Comparison of ENCODE assay signal across 8 mouse cellular contexts in genomic region chr11:117076576-117077196, GRCm38 (mm10). TPM values are rescaled to one million over a fixed set of nuclear protein-coding genes. Genes with fewer than 3 reads are reported as not detected.
DNase-seq lines count a peak whose midpoint lies in the region; ATAC-seq and TF ChIP-seq lines count a peak whose summit lies in the region.

No protein-coding gene starts in this region.

- in situ Hi-C loops in CH12.LX (cut with MboI; ENCODE audit: low pct_ligation_motif_present, low pct_unique_long_range_greater_than_20kb, low sequenced_read_pairs) = loop anchor here (5.0 kb wide), 2 partner anchors 101 to 281 kb away; no protein-coding TSS in a partner anchor

- H3K27me3 ChIP-seq in CH12.LX (replicated peaks) = peaks cover 2% of the 10 kb centered on the region
- no peaks in the 10 kb centered on the region for H3K27me3 ChIP-seq in heart, embryonic 14.5 days (ENCODE audit: control insufficient read depth, insufficient read depth, low read length)
- H3K27me3 ChIP-seq in liver, postnatal 0 days (ENCODE audit: insufficient read depth, low read length) = no peaks in the 10 kb centered on the region
- H3K27me3 ChIP-seq in neural tube, embryonic 13.5 days = no peaks in the 10 kb centered on the region; the same call in 1 of the 2 replicates

- H3K79me2 ChIP-seq in CH12.LX (replicated peaks; ENCODE audit: control insufficient read depth, extremely low read depth, insufficient read depth, poor library complexity, severe bottlenecking) = peaks cover 26% of the 10 kb centered on the region

- H3K4me2 ChIP-seq in CH12.LX (ENCODE audit: insufficient read depth, low read depth, poor library complexity, severe bottlenecking) = peak overlapping the region; percentile 80
- H3K4me2 ChIP-seq in heart, embryonic 14.5 days (ENCODE audit: low read length) = peak overlapping the region; percentile 98
- peak overlapping the region; percentile 94 for H3K4me2 ChIP-seq in liver, postnatal 0 days (ENCODE audit: low read depth, low read length)
- peak overlapping the region; percentile 81 for H3K4me2 ChIP-seq in neural tube, embryonic 13.5 days

- no peak for TF ChIP-seq RAD21 in CH12.LX (IDR thresholded peaks at IDR 0.05; ENCODE audit: low read depth, low read length)

- H3K4me3 ChIP-seq in CH12.LX (replicated peaks in 1 of 3; ENCODE audit: low read depth in 2 of 3, low read length in 2 of 3, poor library complexity in 1 of 3) = peak overlapping the region; percentile 78 to 97 (median 92)
- peak overlapping the region; percentile 69 to 94 for H3K4me3 ChIP-seq in heart, embryonic 14.5 days (ENCODE audit: control insufficient read depth in 1 of 2, insufficient read depth in 1 of 2, low read depth in 1 of 2, low read length in 2 of 2)
- peak overlapping the region; percentile 88 for H3K4me3 ChIP-seq in liver, postnatal 0 days (ENCODE audit: low read depth, low read length)
- peak overlapping the region; percentile 90 for H3K4me3 ChIP-seq in neural tube, embryonic 13.5 days

- H3K9me3 ChIP-seq in CH12.LX (replicated peaks; ENCODE audit: low read length) = peaks cover 2% of the 10 kb centered on the region
- H3K9me3 ChIP-seq in heart, embryonic 14.5 days (ENCODE audit: control insufficient read depth, low read length) = no peaks in the 10 kb centered on the region
- H3K9me3 ChIP-seq in liver, postnatal 0 days (ENCODE audit: low read length) = no peaks in the 10 kb centered on the region
- no peaks in the 10 kb centered on the region for H3K9me3 ChIP-seq in neural tube, embryonic 13.5 days

- H3K9ac ChIP-seq in CH12.LX (ENCODE audit: insufficient read depth, low read depth) = peak overlapping the region; percentile 97
- peak overlapping the region; percentile 96 for H3K9ac ChIP-seq in heart, embryonic 14.5 days (ENCODE audit: low read length)
- H3K9ac ChIP-seq in liver, postnatal 0 days (replicated peaks) = peak overlapping the region; percentile 85
- H3K9ac ChIP-seq in neural tube, embryonic 13.5 days = peak overlapping the region; percentile 87

- TF ChIP-seq POLR2A in CH12.LX (IDR thresholded peaks at IDR 0.05; ENCODE audit: low read depth, low read length) = peak; percentile 97

- peaks cover 37 to 41% of the 10 kb centered on the region in 2 experiments for H3K36me3 ChIP-seq in CH12.LX (replicated peaks in 1 of 2; ENCODE audit: control insufficient read depth in 1 of 2, insufficient read depth in 1 of 2, low read length in 1 of 2)
- peaks cover 37% of the 10 kb centered on the region for H3K36me3 ChIP-seq in heart, embryonic 14.5 days (ENCODE audit: control insufficient read depth, insufficient read depth, low read length)
- peaks cover 30% of the 10 kb centered on the region for H3K36me3 ChIP-seq in liver, postnatal 0 days (replicated peaks; ENCODE audit: insufficient read depth, low read length)
- peaks cover 32% of the 10 kb centered on the region for H3K36me3 ChIP-seq in neural tube, embryonic 13.5 days

- DNase-seq in CH12.LX (ENCODE audit: extremely low read depth) = peak; percentile 95
- DNase-seq in c-Kit-negative CD71-positive TER-119-positive erythroid progenitor cells, embryonic 14.5 days (ENCODE audit: low read depth, low spot score) = peak; percentile 56
- DNase-seq in fibroblast of lung, adult 2 months (ENCODE audit: low read depth) = peak; percentile 61
- peak; percentile 92 for DNase-seq in kidney, postnatal 14 days
- DNase-seq in liver, postnatal 0 days = peak; percentile 89
- peak; percentile 86 for DNase-seq in telencephalon, adult 2 months (ENCODE audit: low read depth, low spot score)

- H3K4me1 ChIP-seq in CH12.LX (ENCODE audit: control insufficient read depth in 1 of 2, insufficient read depth in 2 of 2) = peaks cover 14 to 49% of the 10 kb centered on the region in 2 experiments
- peaks cover 17 to 28% of the 10 kb centered on the region in 2 experiments for H3K4me1 ChIP-seq in heart, embryonic 14.5 days (ENCODE audit: control insufficient read depth in 2 of 2, insufficient read depth in 2 of 2, low read length in 2 of 2)
- H3K4me1 ChIP-seq in liver, postnatal 0 days (ENCODE audit: insufficient read depth) = peaks cover 26% of the 10 kb centered on the region
- peaks cover 31% of the 10 kb centered on the region for H3K4me1 ChIP-seq in neural tube, embryonic 13.5 days (replicated peaks)

- WGBS in heart, embryonic 14.5 days = under 1% methylated on average over 54 of the region's 54 CpGs
- under 1% methylated on average over 54 of the region's 54 CpGs for WGBS in liver, postnatal 0 days (ENCODE audit: insufficient replicate concordance)
- under 1% methylated on average over 54 of the region's 54 CpGs for WGBS in neural tube, embryonic 13.5 days

- TF ChIP-seq EP300 in CH12.LX (IDR thresholded peaks at IDR 0.05; ENCODE audit: low read length) = no peak
- 0 out of 2 replicates have a peak, but pooled peaks have one; percentile 36 for TF ChIP-seq EP300 in liver, postnatal 0 days (IDR thresholded peaks at IDR 0.05; ENCODE audit: low read depth)

- dilution Hi-C loops in CH12.LX (cut with MboI; ENCODE audit: extremely low pct_ligation_motif_present, extremely low pct_unique_long_range_greater_than_20kb, low sequenced_read_pairs) = no loop called here

- TF ChIP-seq CTCF in CH12.LX (conservative IDR thresholded peaks at IDR 0.05 in 1 of 2, IDR thresholded peaks at IDR 0.05 in 1 of 2; ENCODE audit: low read depth in 2 of 2, low read length in 2 of 2) = 0 out of 4 replicates have a peak, but pooled peaks of 1 of the 2 experiments have one; percentile 11
- TF ChIP-seq CTCF in liver, postnatal 0 days (IDR thresholded peaks at IDR 0.05; ENCODE audit: low read depth) = peak; percentile 23; the same call in 1 of the 2 replicates

- peak overlapping the region; percentile 14 for H3K27ac ChIP-seq in CH12.LX (ENCODE audit: insufficient read depth, low read depth)
- H3K27ac ChIP-seq in heart, embryonic 14.5 days (replicated peaks in 1 of 2; ENCODE audit: control insufficient read depth in 1 of 2, insufficient read depth in 1 of 2, low read depth in 2 of 2, low read length in 2 of 2) = peak overlapping the region; percentile 30 to 65; a peak in 3 of 4 replicates
- peak overlapping the region; percentile 77 for H3K27ac ChIP-seq in liver, postnatal 0 days (ENCODE audit: low read depth)
- H3K27ac ChIP-seq in neural tube, embryonic 13.5 days (replicated peaks) = peak overlapping the region; percentile 81

- peak; percentile 54 for ATAC-seq in heart, embryonic 14.5 days (ENCODE audit: insufficient number of reproducible peaks, insufficient read depth, low FRiP score, low read depth)
- peak; percentile 85 for ATAC-seq in liver, postnatal 0 days
- peak; percentile 79 for ATAC-seq in neural tube, embryonic 13.5 days (ENCODE audit: low read depth)

TF ChIP-seq in CH12.LX, 34 proteins besides CTCF, POLR2A, EP300 and RAD21 (continues in another document):
- TF ChIP-seq KAT2A (IDR thresholded peaks at IDR 0.05; ENCODE audit: insufficient replicate concordance, low read length) (peak; percentile 92; the same call in 1 of the 2 replicates), CHD1 (IDR thresholded peaks at IDR 0.05; ENCODE audit: low read depth, low read length) (no peak), ZMIZ1 (IDR thresholded peaks at IDR 0.05; ENCODE audit: low read depth, low read length) (peak; percentile 94), GABPA (IDR thresholded peaks at IDR 0.05; ENCODE audit: insufficient replicate concordance, low read depth, low read length) (peak; percentile 91), MYC (IDR thresholded peaks at IDR 0.05; ENCODE audit: low read depth, low read length) (peak; percentile 97), TBP (conservative IDR thresholded peaks at IDR 0.05; ENCODE audit: low read depth, low read length) (peak; percentile 94), IRF4 (IDR thresholded peaks at IDR 0.05; ENCODE audit: low read depth, low read length) (peak; percentile 75), ETS1 (conservative IDR thresholded peaks at IDR 0.05; ENCODE audit: low read depth, low read length) (peak; percentile 49; the same call in 1 of the 2 replicates), SMC3 (IDR thresholded peaks at IDR 0.05; ENCODE audit: low read depth, low read length) (no peak), POLR2AphosphoS2 (IDR thresholded peaks at IDR 0.05; ENCODE audit: low read depth, low read length) (peak; percentile 91; the same call in 1 of the 2 replicates), NRF1 (IDR thresholded peaks at IDR 0.05; ENCODE audit: low read depth, low read length) (peak; percentile 50), BHLHE40 (IDR thresholded peaks at IDR 0.05; ENCODE audit: low read depth, low read length) (peak; percentile 82), PAX5 (IDR thresholded peaks at IDR 0.05; ENCODE audit: low read length) (no peak), UBTF (IDR thresholded peaks at IDR 0.05; ENCODE audit: low read depth, low read length) (peak; percentile 83), TCF12 (IDR thresholded peaks at IDR 0.05; ENCODE audit: low read depth, low read length) (peak; percentile 98), USF2 (conservative IDR thresholded peaks at IDR 0.05; ENCODE audit: low read depth, low read length) (no peak), ELF1 (IDR thresholded peaks at IDR 0.05; ENCODE audit: low read depth, low read length) (peak; percentile 96), JUN (IDR thresholded peaks at IDR 0.05; ENCODE audit: insufficient read depth, low read depth, low read length) (no peak; the same call in 1 of the 2 replicates), ZNF384 (IDR thresholded peaks at IDR 0.05; ENCODE audit: low read depth, low read length) (0 out of 2 replicates have a peak, but pooled peaks have one; percentile 11), CHD2 (IDR thresholded peaks at IDR 0.05; ENCODE audit: low read length) (peak; percentile 44; the same call in 1 of the 2 replicates), MEF2A (IDR thresholded peaks at IDR 0.05; ENCODE audit: borderline replicate concordance, low read depth, low read length) (peak; percentile 80), E2F4 (IDR thresholded peaks at IDR 0.05; ENCODE audit: insufficient replicate concordance, low read depth, low read length) (no peak), JUND (conservative IDR thresholded peaks at IDR 0.05; ENCODE audit: low read depth, low read length) (no peak), NELFE (IDR thresholded peaks at IDR 0.05; ENCODE audit: low read depth, low read length) (peak; percentile 97), RCOR1 (conservative IDR thresholded peaks at IDR 0.05; ENCODE audit: low read depth, low read length) (0 out of 2 replicates have a peak, but pooled peaks have one; percentile 28), USF1 (IDR thresholded peaks at IDR 0.05; ENCODE audit: low read depth, low read length) (no peak)

RNA-seq across cellular contexts. Expression of gene Sec14l1, which starts 38.3 kb away (rescaled TPM):
- total RNA-seq in CH12.LX (2012; rRNA removed) (17.9 and 28.2 TPM in 2 replicates), CH12.LX (2014; rRNA removed) (17.5 and 18.5 TPM in 2 replicates)
- 20.6 and 21.5 TPM in 2 replicates for polyA plus RNA-seq in CH12.LX (2012; ENCODE audit: insufficient read length, low read depth)
- 33.2 and 34.2 TPM in 2 replicates for polyA plus RNA-seq in heart, embryonic 14.5 days (2014; fragmentation: Nextera tagmentation; extraction: Ambion mirVana)
- 8.2 and 9.2 TPM in 2 replicates for polyA plus RNA-seq in liver, postnatal 0 days (2015; fragmentation: Nextera tagmentation; extraction: Ambion mirVana)
- 57.6 and 67.0 TPM in 2 replicates for polyA plus RNA-seq in neural tube, embryonic 13.5 days (2015; fragmentation: Nextera tagmentation; extraction: Ambion mirVana)

Comparison
In these comparisons a context has a peak if more than half of its experiments do, and no peak if none do; other contexts are left out.
1. Peak in every context shown above with its lines: DNase-seq, ATAC-seq, H3K4me3 ChIP-seq and H3K27ac ChIP-seq.
2. H3K27ac ChIP-seq: peak in every context shown above with its lines; median percentile 81 in neural tube, embryonic 13.5 days; 77 in liver, postnatal 0 days; 48 in heart, embryonic 14.5 days; 14 in CH12.LX.